Mouse (Mus musculus) Muller cell, postnatal 12 days (primary cell): Measurements from ENCODE around the gene Rbl2.

ENCODE experiments used
- DNase-seq: peaks from one replicate; pipeline ENCODE4 v3.0.0-alpha.2; 2015; ENCODE audit errors: inconsistent ontology term

Gene Rbl2

GRCm38 (mm10) chr8:91106271-91106670 is 36.4 kb downstream of the Rbl2 start:
- no peak for DNase-seq

- no peak for DNase-seq
Measured at GRCm38 (mm10) chr8:91111868-91112477, 42.1 kb downstream of the Rbl2 start.

GRCm38 (mm10) chr8:91114428-91114827 is 44.6 kb downstream of the Rbl2 start:
- no peak for DNase-seq

GRCm38 (mm10) chr8:91114910-91115309 is 45.1 kb downstream of the Rbl2 start:
- no peak for DNase-seq

- DNase-seq: no peak
Measured at GRCm38 (mm10) chr8:91117537-91117936, 47.7 kb downstream of the Rbl2 start.

- DNase-seq: no peak
Measured at GRCm38 (mm10) chr8:91118131-91118530, 48.3 kb downstream of the Rbl2 start.

GRCm38 (mm10) chr8:91124315-91124714 is 54.5 kb downstream of the Rbl2 start:
- DNase-seq: no peak

GRCm38 (mm10) chr8:91126786-91127185 is 56.9 kb downstream of the Rbl2 start:
- DNase-seq: no peak

GRCm38 (mm10) chr8:91132731-91133130 is 62.9 kb downstream of the Rbl2 start:
- no peak for DNase-seq

GRCm38 (mm10) chr8:91133441-91134069 is 63.7 kb downstream of the Rbl2 start:
- no peak for DNase-seq

GRCm38 (mm10) chr8:91134070-91134475 is 64.2 kb downstream of the Rbl2 start:
- peak; percentile 100 for DNase-seq

GRCm38 (mm10) chr8:91134659-91135058 is 64.8 kb downstream of the Rbl2 start:
- DNase-seq: no peak

- DNase-seq: peak; percentile 60
Measured at GRCm38 (mm10) chr8:91135308-91136181, 65.7 kb downstream of the Rbl2 start.

GRCm38 (mm10) chr8:91140828-91141227 is 71.0 kb downstream of the Rbl2 start:
- DNase-seq: no peak

GRCm38 (mm10) chr8:91147715-91148114 is 77.9 kb downstream of the Rbl2 start:
- no peak for DNase-seq

- no peak for DNase-seq
Measured at GRCm38 (mm10) chr8:91148643-91149178, 78.9 kb downstream of the Rbl2 start.

- DNase-seq: no peak
Measured at GRCm38 (mm10) chr8:91149298-91149697, 79.4 kb downstream of the Rbl2 start.

- DNase-seq: no peak
Measured at GRCm38 (mm10) chr8:91151531-91151930, 81.7 kb downstream of the Rbl2 start.

GRCm38 (mm10) chr8:91153831-91154230 is 84.0 kb downstream of the Rbl2 start:
- DNase-seq: no peak

- DNase-seq: no peak
Measured at GRCm38 (mm10) chr8:91154564-91154963, 84.7 kb downstream of the Rbl2 start.

- no peak for DNase-seq
Measured at GRCm38 (mm10) chr8:91158617-91159016, 88.8 kb downstream of the Rbl2 start.
